Mouse (Mus musculus): Measurements from ENCODE around the gene Ky.
A peak's percentile ranks its signal among the peaks of the same experiment; 100 is the strongest.

The Ky gene

DNA sequence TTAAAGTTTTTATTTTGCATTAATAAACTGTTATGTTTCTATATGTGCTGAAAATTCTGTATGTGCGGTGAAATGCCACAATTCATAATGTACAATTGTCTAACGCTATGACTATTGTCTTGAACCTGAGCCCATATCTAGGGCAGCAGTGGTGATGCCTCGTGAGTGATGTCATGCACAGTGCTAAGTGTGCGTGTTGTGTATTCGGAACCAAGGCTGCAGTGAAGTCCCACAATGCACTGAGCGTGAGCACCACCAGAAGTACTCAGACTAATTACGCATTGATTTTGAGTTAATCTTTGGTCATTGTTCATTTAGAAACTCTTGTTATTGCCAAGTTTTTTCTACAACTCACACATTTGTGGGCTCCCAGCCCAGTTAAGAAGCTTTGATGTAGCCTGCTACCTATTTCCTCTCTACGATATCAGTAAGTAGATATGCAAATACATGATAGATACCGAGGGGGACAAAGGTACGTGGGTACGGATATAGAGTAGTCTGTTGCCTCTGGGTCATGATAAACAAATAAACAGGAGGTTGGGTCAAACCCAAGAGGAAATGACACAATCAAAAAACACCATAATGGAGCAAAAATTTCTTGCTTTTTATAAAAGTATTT is 3.4 kb upstream of the Ky start:
- no peak for DNase-seq (ENCODE audit: low spot score)

DNA sequence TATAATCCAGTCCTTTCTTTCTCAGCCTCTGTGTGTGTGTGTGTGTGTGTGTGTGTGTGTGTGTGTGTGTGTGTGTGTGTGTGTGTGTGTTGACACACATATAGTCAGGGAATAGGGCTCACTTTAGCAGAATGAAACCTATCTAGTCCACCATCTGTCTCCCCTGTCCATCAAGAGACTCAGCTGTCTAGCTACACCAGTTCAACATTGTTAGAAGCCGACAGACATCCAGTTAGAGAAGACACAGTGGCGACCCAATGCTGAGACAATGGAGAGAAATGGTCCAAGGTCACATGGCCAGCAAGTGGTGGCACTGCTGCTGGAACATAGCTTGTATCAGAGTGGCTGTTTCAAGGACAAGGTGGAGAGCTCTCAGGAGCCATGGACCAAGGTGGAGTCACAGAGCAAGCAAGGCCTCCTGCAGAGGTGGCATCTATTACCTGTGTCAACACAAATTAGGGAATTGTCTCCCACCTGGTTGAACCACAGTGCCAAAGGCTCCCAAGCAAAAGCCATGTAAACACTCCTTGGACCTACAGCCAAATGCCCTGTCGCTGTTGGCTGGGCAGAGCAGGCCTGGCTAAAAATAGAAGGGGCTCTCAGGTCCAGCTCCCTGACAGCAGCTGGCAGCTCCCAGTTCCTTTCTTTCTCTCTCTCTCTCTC is 703 bp upstream of the Ky start:
- no peak for DNase-seq (ENCODE audit: low spot score)

DNA sequence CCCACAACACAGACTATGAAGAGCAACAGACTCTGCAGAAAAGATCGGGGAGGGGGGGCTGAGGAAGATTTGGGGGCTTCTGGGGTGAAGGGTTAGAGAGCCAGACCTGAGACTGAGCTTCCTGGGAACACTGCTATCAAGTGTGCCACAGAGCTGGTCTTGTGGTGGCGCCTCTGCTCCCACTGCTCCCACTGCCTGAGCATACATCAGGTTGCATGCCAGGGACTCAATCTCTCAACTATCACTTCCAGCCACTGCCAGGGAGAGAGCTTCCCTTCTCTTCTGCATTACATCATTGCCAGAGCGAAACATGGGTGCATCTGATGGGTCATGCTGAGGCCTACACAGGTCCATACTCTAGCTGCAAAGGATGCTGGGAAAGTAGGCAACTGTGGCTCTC is 2.8 kb downstream of the Ky start:
- no peak for DNase-seq (ENCODE audit: low spot score)

DNA sequence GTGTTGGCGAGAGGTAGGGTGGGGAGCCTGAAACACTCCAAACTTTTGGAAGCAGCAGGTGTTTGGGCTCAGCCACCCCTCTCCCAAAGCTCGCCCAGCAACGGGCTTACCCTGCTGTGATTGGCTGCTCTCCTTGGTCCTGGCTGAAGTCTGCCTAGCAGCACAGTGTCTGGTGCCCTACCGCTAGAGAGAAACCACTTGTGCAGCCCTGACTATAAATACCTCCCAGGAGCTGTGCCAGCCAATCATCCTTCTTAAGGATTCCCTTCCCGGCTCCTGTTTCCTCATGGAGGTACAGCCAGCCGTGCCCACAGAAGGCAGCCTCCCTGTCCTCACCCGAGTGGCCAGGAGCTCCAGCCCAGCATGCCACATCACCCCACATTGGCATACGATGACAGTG is 5.9 kb downstream of the Ky start:
- no peak for DNase-seq (ENCODE audit: low spot score)

DNA sequence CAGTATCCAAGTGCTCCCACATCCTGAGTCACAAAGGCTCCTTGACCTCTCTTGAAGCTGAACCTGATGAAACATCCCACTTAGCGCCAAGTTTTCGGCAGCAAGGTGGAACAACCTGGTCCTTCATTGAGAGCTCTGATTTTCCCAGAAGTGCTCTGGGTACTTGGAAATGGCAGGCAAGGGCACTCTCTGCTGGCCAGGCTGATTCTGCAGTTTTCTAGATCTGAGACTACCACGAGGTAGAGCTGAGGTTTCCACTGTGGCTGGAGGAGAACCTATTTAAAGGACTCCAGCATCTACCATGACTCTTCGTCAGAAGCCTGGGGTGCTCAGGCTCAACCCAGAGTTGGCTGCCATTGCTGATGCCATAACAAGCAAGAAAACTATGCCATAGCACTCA is 8.0 kb downstream of the Ky start:
- no peak for DNase-seq (ENCODE audit: low spot score)

DNA sequence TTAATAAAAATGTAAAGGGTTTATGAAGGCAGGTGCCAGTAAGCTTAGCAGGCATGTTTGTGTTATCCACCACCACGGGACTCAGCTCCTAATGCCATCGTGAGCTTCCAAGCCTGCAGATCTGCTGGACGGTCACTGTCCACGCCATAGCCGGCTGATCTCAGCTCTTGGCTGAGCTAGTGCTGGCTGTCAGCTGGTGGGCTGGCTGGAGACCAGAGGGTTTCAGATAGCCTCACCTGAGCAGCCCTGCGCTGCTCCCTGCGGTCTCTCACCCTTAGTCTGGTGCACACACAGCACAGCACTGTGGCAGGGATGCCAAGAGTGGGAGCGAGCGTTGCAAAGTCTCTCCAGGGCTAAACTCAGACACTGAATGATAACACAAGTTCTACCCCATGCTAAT is 12.9 kb downstream of the Ky start:
- DNase-seq (ENCODE audit: low spot score): no peak

DNA sequence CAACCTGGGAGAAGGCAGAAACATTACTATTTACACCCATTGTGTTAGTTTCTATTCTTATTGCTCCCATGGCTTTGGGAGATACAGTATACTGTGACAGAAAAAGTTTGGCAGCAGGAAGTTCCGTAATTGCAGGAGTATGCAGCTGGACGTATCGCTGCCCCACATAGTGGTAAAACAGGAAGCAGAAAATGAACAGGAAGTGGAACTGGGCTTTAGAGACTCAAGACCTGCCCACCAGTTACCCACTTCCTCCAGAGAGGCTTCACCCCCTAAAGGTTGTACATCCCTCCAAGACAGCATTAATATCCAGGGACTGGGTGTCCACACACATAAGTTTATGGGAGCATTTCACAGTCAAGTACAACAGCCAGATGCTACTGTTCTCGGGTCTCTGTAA is 15.8 kb downstream of the Ky start:
- DNase-seq (ENCODE audit: low spot score): no peak

DNA sequence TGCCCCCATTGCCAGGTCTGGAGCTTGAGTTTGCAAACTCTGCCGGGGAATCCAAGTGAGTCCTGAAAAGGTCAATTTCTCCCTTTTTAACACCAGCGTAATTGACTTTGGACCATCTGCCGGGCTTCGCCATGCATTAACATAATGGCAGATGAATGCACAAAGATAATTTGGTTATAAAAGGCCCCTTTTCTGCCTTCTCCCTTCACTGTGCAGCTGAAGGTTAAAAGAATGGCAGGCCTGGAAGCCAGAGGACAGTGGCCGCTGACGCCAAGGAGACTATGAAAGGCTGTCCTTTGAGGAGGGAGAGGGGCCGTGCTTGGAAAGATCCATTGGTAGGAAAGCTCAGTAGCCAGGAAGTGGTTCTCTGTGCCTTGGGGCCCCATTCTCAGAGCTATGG is 22.6 kb downstream of the Ky start:
- DNase-seq (ENCODE audit: low spot score): no peak

DNA sequence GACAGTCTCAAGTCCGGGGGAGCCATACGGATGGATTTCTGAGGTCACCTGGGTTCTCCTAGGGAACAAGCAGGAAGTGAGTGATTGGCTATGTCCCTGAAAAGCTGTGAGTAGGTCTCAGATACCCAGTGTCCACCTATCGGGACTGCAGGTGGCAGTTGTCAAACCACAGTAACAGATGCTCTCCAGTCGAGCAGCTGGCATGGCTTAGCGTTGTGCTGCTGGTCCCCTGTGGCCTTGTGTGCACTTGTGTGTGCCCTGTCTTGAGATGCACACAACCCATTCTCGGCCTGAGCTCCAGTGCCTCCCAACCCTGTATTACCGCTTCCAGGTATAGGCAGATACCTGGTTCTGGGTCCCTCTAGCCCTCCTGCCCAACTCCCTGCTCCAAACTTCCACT is 23.0 kb downstream of the Ky start:
- no peak for DNase-seq (ENCODE audit: low spot score)

DNA sequence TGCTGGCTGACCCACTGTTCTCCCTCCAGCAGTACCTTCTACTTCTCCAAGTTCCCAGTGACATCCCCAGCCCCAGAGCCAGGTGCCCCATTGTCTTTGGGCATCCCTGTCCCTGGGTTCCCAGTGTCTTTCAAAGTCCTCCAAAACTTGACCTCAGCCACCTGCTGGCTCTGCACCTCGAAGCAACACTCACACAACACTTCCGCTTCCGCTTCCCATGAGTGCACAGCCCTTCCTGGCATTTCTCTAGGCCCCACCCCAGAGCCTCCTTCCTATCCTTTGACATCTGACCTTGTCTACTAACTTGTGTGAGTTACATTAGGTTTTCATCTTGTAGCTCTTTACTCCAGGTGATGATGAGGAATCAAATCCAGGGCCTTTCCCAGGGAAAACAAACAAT is 23.5 kb downstream of the Ky start:
- DNase-seq (ENCODE audit: low spot score): no peak

DNA sequence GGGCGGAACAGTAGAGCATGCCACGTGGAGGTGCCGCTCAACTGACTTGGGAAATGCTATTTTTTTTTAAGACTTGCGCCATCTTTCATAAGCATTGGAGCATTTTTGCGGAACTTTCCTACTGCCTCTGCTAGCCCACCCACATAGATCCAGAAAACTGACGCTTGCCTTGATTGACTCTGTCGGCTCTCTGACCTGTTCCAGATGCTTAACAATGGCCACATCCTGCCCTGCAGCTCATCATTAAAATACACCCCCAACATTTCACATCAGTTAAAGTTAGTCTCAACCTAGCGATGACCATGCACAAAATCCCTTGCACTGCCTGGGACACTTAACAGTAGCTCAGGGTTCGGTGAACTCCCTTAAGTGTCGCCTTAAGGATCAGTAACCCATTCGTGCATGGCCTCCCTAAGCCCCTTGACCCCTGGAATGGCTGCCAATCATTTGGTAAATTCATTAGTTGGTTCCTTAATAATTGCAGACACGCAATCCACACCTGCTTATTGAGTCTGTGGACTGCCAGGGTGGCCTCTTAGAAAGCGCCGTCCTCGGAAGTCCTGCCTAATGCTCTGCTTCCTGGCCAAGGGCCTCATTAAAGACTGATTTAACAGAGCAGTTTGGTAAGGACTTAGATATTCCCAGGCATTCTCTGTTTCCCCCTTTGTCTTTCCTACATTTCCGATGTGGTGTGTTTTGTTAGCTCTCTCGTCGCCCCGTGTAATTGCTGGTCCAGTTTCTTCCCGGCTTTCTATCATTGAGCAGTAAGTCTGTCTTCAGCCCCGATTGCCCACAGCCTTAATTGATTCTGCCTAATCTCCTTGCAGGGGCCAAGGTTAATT is 25.7 kb downstream of the Ky start:
- no peak for DNase-seq (ENCODE audit: low spot score)

DNA sequence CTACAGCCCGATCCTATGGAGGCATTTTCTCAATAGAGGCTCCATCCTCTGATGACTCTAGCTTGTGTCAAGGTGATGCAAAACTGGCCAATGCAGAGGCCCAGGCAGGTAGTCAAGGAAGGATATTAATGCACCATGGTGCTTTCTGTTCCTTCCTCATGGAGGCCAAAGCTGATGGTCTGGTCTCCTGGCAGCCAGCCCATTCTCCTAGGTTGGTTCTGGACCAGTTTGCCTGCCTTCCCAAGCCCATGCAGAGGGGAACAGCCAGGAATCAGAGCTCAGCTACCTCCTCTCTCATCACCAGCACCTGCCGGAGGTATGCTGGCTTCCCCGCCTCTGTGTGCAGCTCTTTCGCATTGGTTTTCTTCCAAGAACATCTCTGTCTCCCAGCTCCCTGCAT is 31.4 kb downstream of the Ky start:
- DNase-seq (ENCODE audit: low spot score): no peak

DNA sequence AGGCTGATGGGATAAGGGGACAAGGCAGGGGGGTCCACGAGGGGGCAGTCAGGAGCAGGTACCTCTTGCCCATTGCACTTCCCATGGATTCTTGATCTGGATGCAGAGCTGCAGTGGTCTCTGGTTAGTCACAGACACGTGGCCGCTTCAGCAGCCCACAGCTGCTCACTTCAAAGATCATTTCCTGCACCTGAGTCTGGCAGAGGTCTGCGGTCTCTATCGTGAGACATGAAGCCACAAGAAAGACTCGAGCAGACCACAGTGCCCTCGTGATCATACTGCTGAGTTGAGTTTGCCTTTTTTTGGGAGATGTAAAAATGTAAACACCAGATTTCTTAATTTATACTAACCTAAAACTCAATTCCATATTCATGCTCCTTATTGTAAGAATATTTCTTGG is 34.1 kb downstream of the Ky start:
- no peak for DNase-seq (ENCODE audit: low spot score)

DNA sequence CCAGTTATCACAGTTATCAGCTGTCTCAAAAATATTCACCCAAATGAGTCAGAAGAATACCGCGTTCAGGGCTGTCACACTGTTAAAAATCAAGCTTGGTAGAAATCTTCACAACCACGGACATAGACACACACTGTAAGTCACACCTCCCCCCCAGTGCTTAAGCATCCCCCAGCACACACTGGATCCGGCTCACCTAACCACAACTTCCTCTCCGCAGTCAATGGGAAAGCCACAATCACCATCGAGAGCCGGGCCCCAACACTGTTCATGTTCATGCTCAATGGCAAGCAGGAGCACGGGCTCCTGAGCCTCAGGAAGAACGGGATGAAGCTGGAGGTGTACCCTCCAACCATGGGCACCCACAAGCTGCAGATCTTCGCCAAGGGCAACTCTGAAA is 36.1 kb downstream of the Ky start:
- no peak for DNase-seq (ENCODE audit: low spot score)

DNA sequence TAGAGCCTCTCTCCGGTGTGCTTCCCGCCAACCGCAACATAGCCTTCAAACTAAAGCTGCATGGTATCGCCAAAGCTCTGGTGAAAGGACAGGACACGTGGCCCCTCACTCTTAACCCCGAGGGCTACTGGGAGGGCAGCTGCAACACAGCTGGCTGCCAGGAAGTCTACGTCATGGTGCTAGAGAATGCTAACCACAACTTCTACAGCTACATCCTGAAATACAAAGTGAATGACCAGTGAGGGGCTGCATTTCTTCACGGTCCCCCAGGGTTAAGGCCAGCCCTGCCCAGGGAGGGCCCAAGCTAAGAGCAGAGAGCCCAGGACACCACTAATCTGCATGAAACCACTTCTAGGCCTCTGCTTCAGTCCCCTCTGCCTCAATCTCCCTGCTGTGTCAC is 37.0 kb downstream of the Ky start:
- no peak for DNase-seq (ENCODE audit: low spot score)

DNA sequence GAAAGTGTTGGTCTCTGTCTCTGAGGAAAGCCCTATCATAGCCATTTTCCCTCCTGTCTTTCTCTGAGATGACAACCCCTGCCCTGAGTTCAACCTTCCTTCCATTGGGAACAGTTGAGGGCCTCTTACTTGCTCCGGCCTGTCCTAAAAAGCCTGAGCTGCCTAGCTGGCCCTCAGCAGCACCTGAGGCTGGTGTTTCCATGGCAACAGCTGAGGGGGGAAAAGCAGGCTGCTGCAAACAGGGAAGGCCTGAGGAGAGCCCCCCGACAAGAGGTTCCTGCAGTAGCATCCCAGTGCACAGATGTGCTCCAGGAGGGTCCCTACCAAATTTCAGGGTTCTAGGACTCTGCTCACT is 38.2 kb downstream of the Ky start:
- no peak for DNase-seq (ENCODE audit: low spot score)

DNA sequence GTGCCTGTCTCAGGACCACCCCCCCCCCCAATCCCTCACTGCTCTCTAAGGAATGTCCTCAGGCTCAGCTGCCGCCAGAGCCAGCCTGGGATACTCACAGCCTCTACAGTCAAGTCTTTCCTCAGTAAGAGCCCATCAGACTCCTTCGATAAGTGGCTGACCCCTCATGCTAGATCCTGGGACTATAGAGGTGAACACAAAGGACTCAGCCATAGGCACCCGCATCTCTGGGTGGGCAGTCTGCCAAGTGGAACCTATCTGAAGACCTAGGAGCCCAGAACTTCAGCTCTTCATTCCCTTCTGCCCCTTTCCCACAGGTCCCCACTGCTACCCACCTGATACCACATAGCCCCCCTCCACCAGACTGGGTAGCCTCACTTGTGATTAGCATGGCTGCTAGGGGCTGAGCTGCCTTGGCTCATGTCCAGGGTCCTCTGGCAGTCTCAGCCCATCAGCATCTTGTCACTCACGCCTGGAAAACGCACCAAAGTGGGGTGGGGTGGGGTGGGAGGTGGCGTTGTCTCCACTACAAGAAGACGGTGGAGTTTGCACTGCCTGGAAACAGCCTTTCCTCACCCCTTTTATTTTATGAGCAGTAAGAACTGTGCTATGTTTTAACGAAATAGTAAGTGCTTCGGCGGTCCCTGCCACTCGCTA is 38.7 kb downstream of the Ky start:
- DNase-seq (ENCODE audit: low spot score): no peak

DNA sequence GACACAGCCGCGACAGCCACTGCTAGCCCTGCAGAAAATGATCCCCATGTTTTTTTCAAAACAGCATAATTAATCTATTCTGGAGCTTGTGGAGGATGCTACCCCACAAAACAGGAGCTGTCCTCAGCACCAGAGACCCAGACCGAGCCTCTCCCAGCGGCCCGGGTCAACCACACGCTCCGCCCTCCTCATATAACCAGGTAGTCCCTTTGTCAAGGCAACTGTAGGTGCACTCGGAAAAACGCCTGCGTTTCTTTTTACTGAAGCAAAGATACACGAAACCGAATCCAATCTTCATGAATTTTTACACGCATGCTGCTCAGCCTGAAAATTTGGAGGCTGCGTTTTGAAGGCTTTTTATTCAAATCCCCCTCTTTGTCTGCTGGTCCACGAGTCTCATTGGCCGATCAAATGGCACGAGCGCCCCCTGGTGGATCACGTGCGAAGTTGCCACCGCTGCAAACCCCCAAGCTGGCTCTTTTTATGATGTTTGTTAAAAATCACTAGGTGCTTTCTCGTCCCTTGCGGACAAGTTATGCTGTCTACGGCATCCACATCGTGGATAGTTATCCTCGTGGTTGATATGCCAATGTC is 39.3 kb downstream of the Ky start:
- DNase-seq (ENCODE audit: low spot score): peak; percentile 78

DNA sequence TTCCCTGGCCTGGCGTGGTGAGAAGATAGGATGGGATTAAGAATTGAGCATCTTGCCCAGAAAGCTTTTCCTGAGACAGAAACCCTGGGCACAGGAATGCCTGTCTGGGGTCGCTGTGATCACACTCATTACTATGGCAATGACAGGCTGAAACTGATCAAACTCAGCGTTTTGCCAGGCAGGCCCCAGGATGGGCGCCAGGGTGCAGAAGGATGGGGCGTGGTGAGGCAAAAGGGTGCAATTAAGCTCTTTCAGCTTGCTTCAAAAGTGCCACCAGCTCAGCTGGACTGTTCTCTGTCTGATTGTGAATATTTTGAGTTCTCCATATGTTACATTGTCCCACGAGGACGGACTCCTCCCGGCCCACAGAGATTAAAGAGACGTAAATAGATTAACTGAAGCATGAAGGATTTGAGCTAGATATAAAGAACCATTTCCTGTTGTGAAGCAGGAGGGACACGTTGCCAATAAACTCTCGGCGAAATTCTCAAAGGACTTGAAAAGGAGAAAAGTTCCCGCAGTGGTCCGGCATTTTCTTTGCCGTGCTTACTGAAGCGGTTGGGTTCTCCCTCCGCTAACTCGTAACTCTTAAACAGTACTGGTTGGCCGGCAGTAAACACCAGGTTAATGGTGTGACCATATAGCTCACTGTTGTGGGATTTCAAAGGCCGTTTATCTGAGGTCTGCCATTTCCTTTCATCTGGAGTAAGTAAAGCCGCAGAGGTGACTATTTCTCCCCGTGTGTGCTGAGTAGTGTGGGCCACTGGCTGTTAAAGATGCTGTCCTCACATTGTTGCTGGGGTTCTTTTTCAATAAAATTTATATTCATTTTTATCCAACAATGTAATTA is 40.1 kb downstream of the Ky start:
- no peak for DNase-seq (ENCODE audit: low spot score)

DNA sequence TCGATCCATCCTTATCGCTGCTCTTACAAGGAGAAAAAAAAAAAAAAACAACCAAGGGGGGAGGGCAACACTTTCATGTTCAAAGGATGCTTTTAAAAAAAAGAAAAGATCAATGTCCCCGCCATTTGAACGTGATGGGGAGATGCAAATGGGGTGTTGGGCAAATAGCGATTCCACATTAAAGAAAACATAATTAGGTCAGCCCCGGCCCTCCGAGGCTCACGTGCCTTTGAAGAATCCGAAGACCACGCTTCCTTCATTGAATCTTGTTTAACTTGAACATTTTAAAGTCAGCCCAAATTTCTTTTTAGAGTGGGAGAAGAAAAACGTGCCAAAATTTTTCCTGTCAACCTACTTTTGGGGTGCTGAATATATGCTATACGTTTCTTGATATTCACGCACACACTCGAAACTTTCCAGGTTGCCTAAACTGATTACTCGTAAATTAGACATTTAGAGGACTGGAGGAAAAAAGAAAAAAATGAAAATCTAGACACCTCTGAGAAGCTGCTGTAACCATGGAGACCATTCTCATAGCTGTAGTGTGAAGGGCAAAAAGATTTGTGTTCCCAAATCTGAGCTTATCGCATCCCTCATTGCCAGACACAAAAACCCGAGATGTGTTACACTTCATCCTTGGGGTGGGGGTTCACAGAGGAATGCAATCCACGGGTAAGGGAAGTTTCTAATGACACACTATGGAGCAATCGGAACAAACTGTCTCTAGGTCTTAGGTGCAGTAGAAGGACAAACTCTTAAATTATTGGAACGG is 40.9 kb downstream of the Ky start:
- DNase-seq (ENCODE audit: low spot score): no peak

DNA sequence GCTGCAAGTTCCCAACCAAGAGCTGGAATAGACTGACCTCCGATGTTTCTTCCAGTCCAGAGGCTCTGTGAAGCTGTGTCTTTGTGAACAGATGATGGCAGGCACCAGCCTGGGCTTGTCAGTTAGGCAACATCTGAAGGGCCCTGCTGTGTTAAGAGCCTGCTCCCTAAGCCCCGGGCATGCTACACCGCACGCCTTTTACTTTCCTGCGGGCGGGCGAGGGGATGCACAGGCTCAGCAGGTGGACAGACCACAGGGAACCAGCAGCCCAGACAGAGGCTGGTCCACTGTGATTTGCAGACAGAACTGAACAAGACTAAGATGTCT is 41.4 kb downstream of the Ky start:
- no peak for DNase-seq (ENCODE audit: low spot score)

Measured in ovary, postnatal 14 days (tissue).